Mouse (Mus musculus) liver, embryonic 18 days (tissue): Measurements from ENCODE around the gene Slc25a40. TPM values are rescaled to one million over a fixed set of nuclear protein-coding genes. Genes with fewer than 3 reads are reported as not detected.

Source experiments
- polyA plus RNA-seq: library from polyadenylated mRNA; depleted of rRNA; stranded (reverse); fragments of >200 nt; gene quantifications from 2 replicates; pipeline ENCODE4 v1.2.3, GENCODE M21; 2012; rRNA removed

Slc25a40 gene
- 2.3 and 2.9 TPM in 2 replicates for polyA plus RNA-seq

GRCm38 (mm10) chr5:8422157-8422931 is at the start of gene Slc25a40, which contains the start of gene Dbf4:
TSS of gene Slc25a40 (plus strand) at chr5:8422850.
TSS of gene Dbf4 (minus strand) at chr5:8422716.

Other genes with a start within 250 kb of the Slc25a40 start
- 0.07 TPM in 2 replicates for gene Adam22, start 54.7 kb upstream of the Slc25a40 start, polyA plus RNA-seq
- 12.9 and 14.0 TPM in 2 replicates for gene Dbf4, start 134 bp upstream of the Slc25a40 start, polyA plus RNA-seq
- 0.09 and 0.13 TPM in 2 replicates for gene Rundc3b, start 200.1 kb downstream of the Slc25a40 start, polyA plus RNA-seq
- gene Abcb1a, start 237.2 kb downstream of the Slc25a40 start, polyA plus RNA-seq: 1.4 and 1.7 TPM in 2 replicates